Mouse (Mus musculus): Measurements from ENCODE around the gene Myh8. TPM values are rescaled to one million over a fixed set of nuclear protein-coding genes. Genes with fewer than 3 reads are reported as not detected.

The Myh8 gene
- 2.6 and 7.6 TPM in 2 replicates for polyA plus RNA-seq (2015; fragmentation: Nextera tagmentation; extraction: Ambion mirVana)

DNA sequence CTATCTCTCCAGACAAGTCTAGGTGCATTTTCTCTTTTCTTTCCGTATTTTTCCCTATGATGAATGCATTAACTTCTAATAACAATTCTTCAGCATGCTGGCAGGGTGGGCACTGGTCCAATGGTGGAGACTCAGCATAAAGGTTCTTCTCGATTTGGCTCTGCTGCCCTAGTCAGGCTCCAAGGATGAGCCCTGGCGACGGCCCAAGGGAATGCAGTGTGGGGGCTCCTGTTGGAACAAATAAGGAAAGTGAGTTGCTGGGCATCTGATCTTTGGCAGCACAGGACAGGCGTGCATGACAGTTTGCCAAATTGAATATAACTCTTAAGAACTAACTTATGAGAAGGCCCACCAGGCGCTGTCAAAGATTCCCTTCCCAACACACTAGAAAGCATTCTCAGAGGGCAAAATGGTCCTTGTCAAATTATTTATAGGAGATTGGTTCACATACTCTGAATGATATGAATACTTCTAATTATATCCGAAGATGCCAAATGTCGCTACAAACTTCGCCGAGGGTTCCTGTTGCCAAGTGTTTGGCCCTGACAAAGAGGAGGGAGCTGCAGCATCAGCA is at the start of gene Myh8:
Gene Myh8 (plus strand): TSS at position 524 of the 574 bp plus-strand sequence.
- H3K4me2 ChIP-seq (ENCODE audit: low read depth, low read length), result peak within 1 kb of the TSS; percentile 2; the same call in 1 of the 2 replicates
- no peak within 1 kb of the TSS for H3K4me3 ChIP-seq (ENCODE audit: low read length)
- peak; percentile 67 for ATAC-seq (replicated peaks; ENCODE audit: extremely low read depth, insufficient read depth, low FRiP score)
- peaks cover 4% of the 10 kb centered on the region; the same call in 1 of the 2 replicates for H3K4me1 ChIP-seq (ENCODE audit: control insufficient read depth, insufficient read depth, low read length)
- H3K27me3 ChIP-seq (ENCODE audit: control insufficient read depth, insufficient read depth, low read length), result no peaks in the 10 kb centered on the region; the same call in 1 of the 2 replicates
- no peaks in the 10 kb centered on the region for H3K36me3 ChIP-seq (ENCODE audit: control insufficient read depth, insufficient read depth)
- H3K9ac ChIP-seq (ENCODE audit: low read length), result no peak within 1 kb of the TSS
- WGBS, result 45% methylated on average over 10 of the region's 10 CpGs
- H3K27ac ChIP-seq (ENCODE audit: low read length), result peak within 1 kb of the TSS; percentile 55; the same call in 1 of the 2 replicates
- H3K9me3 ChIP-seq (replicated peaks; ENCODE audit: control insufficient read depth, low read length), result no peaks in the 10 kb centered on the region

DNA sequence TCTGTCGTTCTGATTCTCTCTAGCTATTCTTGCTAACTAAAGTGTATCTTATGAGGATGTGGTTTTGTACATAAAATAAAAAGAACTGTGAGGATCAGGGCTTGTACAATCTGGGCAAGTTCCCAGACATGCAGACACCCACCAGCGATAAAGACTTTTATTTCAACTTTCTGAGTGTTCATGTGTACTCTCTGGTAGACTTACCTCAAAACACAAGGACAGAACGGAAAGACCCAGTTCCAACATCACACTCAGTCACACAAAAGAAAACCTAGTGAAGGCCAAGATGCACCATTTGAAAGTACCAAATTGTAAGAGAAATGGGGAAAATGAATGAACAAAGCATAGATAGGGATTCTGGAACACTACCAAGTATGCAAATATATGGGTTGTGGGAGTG is 48.2 kb upstream of the Myh8 start:
- Histone ChIP-seq H3K27ac (ENCODE audit: low read length) (no peak overlapping the region), H3K9ac (ENCODE audit: low read length) (no peak overlapping the region), H3K4me2 (ENCODE audit: low read depth, low read length) (no peak overlapping the region), H3K4me3 (ENCODE audit: low read length) (no peak overlapping the region), H3K36me3 (ENCODE audit: control insufficient read depth, insufficient read depth) (no peaks in the 10 kb centered on the region), H3K4me1 (ENCODE audit: control insufficient read depth, insufficient read depth, low read length) (no peaks in the 10 kb centered on the region), H3K9me3 (replicated peaks; ENCODE audit: control insufficient read depth, low read length) (no peaks in the 10 kb centered on the region), H3K27me3 (ENCODE audit: control insufficient read depth, insufficient read depth, low read length) (no peaks in the 10 kb centered on the region)
- ATAC-seq (replicated peaks; ENCODE audit: extremely low read depth, insufficient read depth, low FRiP score), result no peak
- WGBS, result 69% methylated on average over 3 of the region's 3 CpGs

DNA sequence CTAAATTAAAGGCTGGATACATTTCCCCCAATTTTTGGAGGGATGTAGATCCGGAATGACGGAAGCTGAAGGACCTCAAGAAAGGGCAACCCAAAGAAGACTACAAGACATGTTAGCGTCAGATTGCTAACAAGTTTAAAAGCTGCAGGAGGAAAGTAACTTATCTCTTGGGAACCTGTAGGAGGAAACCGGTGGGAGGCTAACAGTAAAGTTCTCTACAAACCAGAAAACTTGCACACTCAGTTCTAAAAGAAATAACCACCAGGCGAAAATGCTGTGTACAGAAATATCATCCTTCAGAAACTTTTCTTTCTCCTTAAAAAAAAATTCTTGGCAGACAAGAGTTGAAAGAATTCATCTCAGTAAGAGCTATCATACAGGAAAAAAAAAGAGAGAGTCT is 47.8 kb upstream of the Myh8 start:
- 65% methylated on average over 5 of the region's 5 CpGs for WGBS
- Histone ChIP-seq H3K9me3 (replicated peaks; ENCODE audit: control insufficient read depth, low read length) (no peaks in the 10 kb centered on the region), H3K4me3 (ENCODE audit: low read length) (no peak overlapping the region), H3K4me1 (ENCODE audit: control insufficient read depth, insufficient read depth, low read length) (no peaks in the 10 kb centered on the region), H3K9ac (ENCODE audit: low read length) (no peak overlapping the region), H3K27ac (ENCODE audit: low read length) (no peak overlapping the region), H3K27me3 (ENCODE audit: control insufficient read depth, insufficient read depth, low read length) (no peaks in the 10 kb centered on the region), H3K36me3 (ENCODE audit: control insufficient read depth, insufficient read depth) (no peaks in the 10 kb centered on the region), H3K4me2 (ENCODE audit: low read depth, low read length) (no peak overlapping the region)
- ATAC-seq (replicated peaks; ENCODE audit: extremely low read depth, insufficient read depth, low FRiP score), result no peak

DNA sequence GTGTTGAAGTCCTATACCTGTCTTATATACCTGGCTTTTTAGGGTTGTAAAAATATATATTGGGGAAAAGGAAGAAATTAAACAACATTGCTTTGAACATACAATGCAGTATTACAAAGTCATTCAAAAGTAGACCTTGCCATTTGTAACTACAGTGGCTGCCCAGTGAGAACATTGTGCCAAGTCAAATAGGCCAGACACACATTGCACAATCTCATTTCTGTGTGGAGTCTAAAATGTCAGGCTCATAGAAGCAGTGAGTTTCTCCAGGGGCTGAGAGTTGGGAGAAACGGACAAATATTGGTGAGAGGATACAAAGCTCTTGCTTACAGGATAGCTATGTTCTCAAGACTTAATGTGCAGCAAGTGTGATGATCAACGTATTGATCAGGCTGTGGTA is 47.0 kb upstream of the Myh8 start:
- ATAC-seq (replicated peaks; ENCODE audit: extremely low read depth, insufficient read depth, low FRiP score), result no peak
- Histone ChIP-seq H3K27ac (ENCODE audit: low read length) (no peak overlapping the region), H3K4me2 (ENCODE audit: low read depth, low read length) (no peak overlapping the region), H3K4me3 (ENCODE audit: low read length) (no peak overlapping the region), H3K9me3 (replicated peaks; ENCODE audit: control insufficient read depth, low read length) (no peaks in the 10 kb centered on the region), H3K27me3 (ENCODE audit: control insufficient read depth, insufficient read depth, low read length) (no peaks in the 10 kb centered on the region), H3K36me3 (ENCODE audit: control insufficient read depth, insufficient read depth) (no peaks in the 10 kb centered on the region), H3K9ac (ENCODE audit: low read length) (no peak overlapping the region), H3K4me1 (ENCODE audit: control insufficient read depth, insufficient read depth, low read length) (no peaks in the 10 kb centered on the region)
- WGBS, result 72% methylated on average over 2 of the region's 2 CpGs

DNA sequence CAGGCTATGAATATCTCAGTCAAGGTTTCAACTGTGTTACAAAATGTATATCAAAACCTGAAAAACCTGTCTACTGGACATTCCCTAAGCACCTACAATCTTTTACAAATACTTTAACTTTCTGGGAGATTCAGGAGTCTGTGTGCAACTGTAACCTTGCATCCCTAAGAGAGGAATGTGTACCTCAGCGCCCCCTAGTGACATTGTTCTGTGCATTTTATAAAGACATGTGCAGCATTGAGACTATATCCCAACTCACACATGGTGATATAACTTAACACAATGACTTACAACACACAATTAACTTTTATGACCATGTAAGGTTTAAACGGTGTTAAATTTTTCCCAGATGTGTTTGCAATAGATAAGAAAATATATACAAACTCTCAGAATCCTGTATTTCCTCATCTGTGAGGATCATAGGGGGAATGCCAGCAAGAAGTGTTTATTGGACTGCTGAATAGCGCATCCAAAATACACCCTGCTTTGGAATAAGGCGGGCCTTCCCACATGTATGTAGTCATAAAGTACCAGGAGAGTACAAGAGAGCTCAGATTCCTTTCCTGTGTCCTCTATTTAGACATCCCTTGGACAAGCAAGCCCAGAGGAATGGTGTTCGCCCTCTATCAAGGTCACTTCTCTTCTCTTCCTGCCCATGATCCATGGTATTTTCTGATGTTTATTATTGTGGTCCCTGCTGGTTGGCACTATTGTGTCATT is 41.1 kb upstream of the Myh8 start:
- ATAC-seq (replicated peaks; ENCODE audit: extremely low read depth, insufficient read depth, low FRiP score), result no peak
- WGBS, result 68% methylated on average over 5 of the region's 5 CpGs
- Histone ChIP-seq H3K9me3 (replicated peaks; ENCODE audit: control insufficient read depth, low read length) (no peaks in the 10 kb centered on the region), H3K27ac (ENCODE audit: low read length) (no peak overlapping the region), H3K27me3 (ENCODE audit: control insufficient read depth, insufficient read depth, low read length) (no peaks in the 10 kb centered on the region), H3K4me3 (ENCODE audit: low read length) (no peak overlapping the region), H3K4me2 (ENCODE audit: low read depth, low read length) (no peak overlapping the region), H3K36me3 (ENCODE audit: control insufficient read depth, insufficient read depth) (no peaks in the 10 kb centered on the region), H3K9ac (ENCODE audit: low read length) (no peak overlapping the region), H3K4me1 (ENCODE audit: control insufficient read depth, insufficient read depth, low read length) (no peaks in the 10 kb centered on the region)

DNA sequence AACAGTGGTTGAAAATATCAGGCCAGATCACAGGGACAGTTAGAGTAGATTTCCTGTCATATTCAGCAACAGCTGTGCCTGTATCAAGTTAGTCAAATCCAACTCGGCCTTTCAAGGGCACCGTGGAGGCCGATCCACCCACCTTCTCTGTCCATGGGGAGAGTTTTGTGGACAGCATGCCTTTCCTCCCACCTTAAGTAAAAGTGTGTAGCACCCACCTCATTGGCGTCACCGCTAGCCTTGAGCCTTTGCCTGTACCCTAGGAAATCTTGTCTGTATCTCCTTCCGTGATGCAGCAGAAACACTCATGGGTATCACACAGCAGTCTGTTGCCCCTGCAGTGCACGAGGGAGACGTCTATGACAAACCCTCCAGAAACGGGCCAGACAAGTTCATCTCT is 40.1 kb upstream of the Myh8 start:
- Histone ChIP-seq H3K4me1 (ENCODE audit: control insufficient read depth, insufficient read depth, low read length) (no peaks in the 10 kb centered on the region), H3K9me3 (replicated peaks; ENCODE audit: control insufficient read depth, low read length) (no peaks in the 10 kb centered on the region), H3K36me3 (ENCODE audit: control insufficient read depth, insufficient read depth) (no peaks in the 10 kb centered on the region), H3K4me2 (ENCODE audit: low read depth, low read length) (no peak overlapping the region), H3K27ac (ENCODE audit: low read length) (no peak overlapping the region), H3K4me3 (ENCODE audit: low read length) (no peak overlapping the region), H3K9ac (ENCODE audit: low read length) (no peak overlapping the region), H3K27me3 (ENCODE audit: control insufficient read depth, insufficient read depth, low read length) (no peaks in the 10 kb centered on the region)
- ATAC-seq (replicated peaks; ENCODE audit: extremely low read depth, insufficient read depth, low FRiP score), result no peak
- 82% methylated on average over 9 of the region's 9 CpGs for WGBS

DNA sequence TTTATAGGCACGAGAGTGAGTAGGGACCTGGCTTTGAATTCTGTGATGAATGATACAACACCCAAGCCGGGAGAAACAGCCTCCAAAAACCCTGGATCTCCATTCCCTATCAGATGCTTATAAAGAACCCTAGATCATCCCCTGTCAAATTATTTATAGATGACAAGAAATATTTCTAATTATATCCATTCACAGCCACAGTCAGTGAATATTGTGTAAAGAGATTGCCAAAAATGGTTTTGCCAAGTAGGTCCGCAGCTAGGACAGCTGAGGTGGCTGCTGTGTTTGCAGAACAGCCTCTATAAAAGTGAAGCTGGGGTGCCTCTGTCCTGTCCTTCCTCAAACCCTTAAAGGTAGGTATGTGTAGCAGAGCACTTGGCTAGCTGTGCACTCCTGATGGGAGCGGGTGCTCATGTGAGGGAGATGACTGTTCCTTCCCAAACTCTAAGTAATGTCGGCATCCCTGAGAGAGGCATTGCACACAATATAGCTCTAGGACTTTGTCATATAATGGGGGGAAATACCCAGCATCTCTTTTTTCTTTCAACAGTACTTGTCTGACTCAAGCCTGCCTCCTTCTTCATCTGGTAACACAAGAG is 39.3 kb upstream of the Myh8 start, which contains the start of gene Myh4:
Gene Myh4 (plus strand): TSS at position 549 of the 599 bp plus-strand sequence.
- WGBS, result 78% methylated on average over 5 of the region's 5 CpGs
- Histone ChIP-seq H3K27me3 (ENCODE audit: control insufficient read depth, insufficient read depth, low read length) (no peaks in the 10 kb centered on the region), H3K36me3 (ENCODE audit: control insufficient read depth, insufficient read depth) (no peaks in the 10 kb centered on the region), H3K9me3 (replicated peaks; ENCODE audit: control insufficient read depth, low read length) (no peaks in the 10 kb centered on the region), H3K9ac (ENCODE audit: low read length) (no peak within 1 kb of the TSS), H3K27ac (ENCODE audit: low read length) (no peak within 1 kb of the TSS), H3K4me2 (ENCODE audit: low read depth, low read length) (no peak within 1 kb of the TSS), H3K4me3 (ENCODE audit: low read length) (no peak within 1 kb of the TSS), H3K4me1 (ENCODE audit: control insufficient read depth, insufficient read depth, low read length) (no peaks in the 10 kb centered on the region)
- ATAC-seq (replicated peaks; ENCODE audit: extremely low read depth, insufficient read depth, low FRiP score), result no peak

DNA sequence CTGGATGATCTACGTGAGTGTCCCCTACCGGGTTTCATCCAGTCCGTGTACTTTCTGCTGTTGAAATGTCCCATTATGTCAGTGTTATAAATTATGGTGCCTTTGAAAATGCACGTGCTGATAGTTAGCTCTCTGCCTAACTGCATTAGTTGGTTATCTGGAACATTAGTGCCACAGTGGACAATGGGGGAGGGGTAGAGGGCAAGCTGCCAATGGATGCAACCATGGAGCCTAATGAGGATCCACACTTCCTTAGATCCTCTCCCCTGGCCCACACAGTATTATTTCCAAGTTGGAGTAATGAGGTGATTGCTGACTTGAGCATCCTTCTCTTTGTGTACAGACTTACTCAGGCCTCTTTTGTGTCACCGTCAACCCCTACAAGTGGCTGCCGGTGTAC is 35.9 kb upstream of the Myh8 start:
- Histone ChIP-seq H3K4me2 (ENCODE audit: low read depth, low read length) (no peak overlapping the region), H3K9me3 (replicated peaks; ENCODE audit: control insufficient read depth, low read length) (no peaks in the 10 kb centered on the region), H3K4me3 (ENCODE audit: low read length) (no peak overlapping the region), H3K4me1 (ENCODE audit: control insufficient read depth, insufficient read depth, low read length) (no peaks in the 10 kb centered on the region), H3K36me3 (ENCODE audit: control insufficient read depth, insufficient read depth) (no peaks in the 10 kb centered on the region), H3K27me3 (ENCODE audit: control insufficient read depth, insufficient read depth, low read length) (no peaks in the 10 kb centered on the region), H3K9ac (ENCODE audit: low read length) (no peak overlapping the region), H3K27ac (ENCODE audit: low read length) (no peak overlapping the region)
- ATAC-seq (replicated peaks; ENCODE audit: extremely low read depth, insufficient read depth, low FRiP score), result no peak
- 70% methylated on average over 6 of the region's 6 CpGs for WGBS

DNA sequence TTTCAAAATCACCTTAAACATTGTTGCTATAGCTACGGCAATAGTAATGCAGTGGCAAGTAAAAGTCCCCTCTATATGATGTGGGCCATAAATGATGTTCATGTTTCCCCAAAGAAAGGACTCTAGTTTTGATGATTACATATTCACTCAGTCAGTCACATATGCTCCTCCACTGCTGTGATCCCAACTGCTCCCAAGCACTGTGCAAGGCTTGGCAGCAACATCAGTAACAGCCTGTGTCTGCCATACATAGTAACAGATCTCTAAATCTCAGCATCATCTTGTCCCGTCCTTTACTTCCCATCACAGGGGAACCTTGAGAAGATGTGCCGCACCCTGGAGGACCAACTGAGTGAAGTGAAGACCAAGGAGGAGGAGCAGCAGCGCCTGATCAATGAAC is 23.2 kb upstream of the Myh8 start:
- ATAC-seq (replicated peaks; ENCODE audit: extremely low read depth, insufficient read depth, low FRiP score), result no peak
- no peak overlapping the region for H3K4me2 ChIP-seq (ENCODE audit: low read depth, low read length)
- H3K4me3 ChIP-seq (ENCODE audit: low read length), result no peak overlapping the region
- no peaks in the 10 kb centered on the region for H3K9me3 ChIP-seq (replicated peaks; ENCODE audit: control insufficient read depth, low read length)
- H3K9ac ChIP-seq (ENCODE audit: low read length), result no peak overlapping the region
- WGBS, result 88% methylated on average over 4 of the region's 4 CpGs
- no peaks in the 10 kb centered on the region for H3K36me3 ChIP-seq (ENCODE audit: control insufficient read depth, insufficient read depth)
- no peaks in the 10 kb centered on the region for H3K4me1 ChIP-seq (ENCODE audit: control insufficient read depth, insufficient read depth, low read length)
- H3K27ac ChIP-seq (ENCODE audit: low read length), result no peak overlapping the region
- no peaks in the 10 kb centered on the region for H3K27me3 ChIP-seq (ENCODE audit: control insufficient read depth, insufficient read depth, low read length)
